Mouse (Mus musculus) ES-Bruce4 (cell line): ENCODE results near the gene Agpat3.

Experiments used
- CTCF ChIP-seq: IDR thresholded peaks from one replicate; pipeline ENCODE4 v1.8.1; 2011; ENCODE audit warnings: low read depth, low read length
- POLR2A ChIP-seq: IDR thresholded peaks from one replicate; pipeline ENCODE4 v1.8.1; 2011; ENCODE audit warnings: low read length; ENCODE audit not compliant: insufficient read depth

DNA sequence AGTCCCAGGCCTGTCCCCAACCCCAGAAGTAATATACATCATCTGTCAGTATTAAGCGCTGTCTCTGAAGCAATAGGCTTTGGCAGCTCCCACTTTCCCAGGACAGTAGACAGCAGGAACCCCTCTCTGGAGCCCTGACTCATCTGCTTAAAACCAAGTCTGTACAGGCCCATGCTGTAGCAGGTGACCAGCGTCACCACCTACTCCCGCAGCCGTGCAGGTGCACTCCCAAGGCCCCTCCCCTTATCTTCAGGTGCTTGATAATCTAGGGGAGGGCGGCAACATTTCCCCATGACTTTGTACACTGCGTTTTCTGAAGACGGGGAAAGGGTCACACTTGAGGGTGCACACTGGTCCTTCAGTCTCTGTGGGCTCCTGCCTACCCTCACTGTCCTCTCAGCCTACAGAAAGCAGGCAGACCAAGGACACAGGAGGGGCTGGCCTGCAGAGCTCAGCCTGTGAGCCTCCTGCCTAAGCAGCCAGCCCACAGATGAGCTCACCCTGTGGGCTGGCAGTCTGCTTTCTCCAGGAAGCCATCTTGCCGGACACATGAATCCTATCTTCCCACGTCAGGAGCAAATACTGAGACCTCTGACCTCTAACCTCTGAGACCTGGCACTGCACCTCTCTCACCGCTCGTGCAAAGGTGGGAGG lies 34.9 kb downstream of the Agpat3 start:
- no peak for TF ChIP-seq CTCF
- no peak for TF ChIP-seq POLR2A
